Mouse (Mus musculus): ENCODE measurements at regions not wholly inside any gene's neighbourhood (a gene's known extent, or its start where the extent isn't known, plus 50 kb on each side); places are given as distances from the start of the nearest gene placed in this dataset.

- ATAC-seq: peak; percentile 67
- ChIA-PET CTCF (interaction anchor here (1.0 to 1.4 kb wide), 2 partner anchors 30 to 184 kb away, joined by 3 to 4 read pairs; no protein-coding TSS in a partner anchor), POLR2A (no interaction called here)
- no peaks in the 10 kb centered on the region for H3K27me3 ChIP-seq
- in situ Hi-C loops (cut with MboI; ENCODE audit: low pct_unique_long_range_greater_than_20kb): no loop called here
- DNase-seq (ENCODE audit: low read depth, low spot score): no peak
- no peak for TF ChIP-seq CTCF (IDR thresholded peaks at IDR 0.05)
Measured at GRCm38 (mm10) chr5:50937570-50937969, 630.0 kb downstream of the Ppargc1a start.

GRCm38 (mm10) chr5:50921599-50921998 lies 645.9 kb downstream of the Ppargc1a start:
- ChIA-PET POLR2A (interaction anchor here (0.7 kb wide), 1 partner anchor 19 kb away, joined by 3 read pairs; no protein-coding TSS in a partner anchor), CTCF (no interaction called here)
- ATAC-seq (no peak), DNase-seq (ENCODE audit: low read depth, low spot score) (no peak)
- TF ChIP-seq CTCF (IDR thresholded peaks at IDR 0.05): no peak
- in situ Hi-C loops (cut with MboI; ENCODE audit: low pct_unique_long_range_greater_than_20kb): no loop called here
- no peaks in the 10 kb centered on the region for H3K27me3 ChIP-seq

DNA sequence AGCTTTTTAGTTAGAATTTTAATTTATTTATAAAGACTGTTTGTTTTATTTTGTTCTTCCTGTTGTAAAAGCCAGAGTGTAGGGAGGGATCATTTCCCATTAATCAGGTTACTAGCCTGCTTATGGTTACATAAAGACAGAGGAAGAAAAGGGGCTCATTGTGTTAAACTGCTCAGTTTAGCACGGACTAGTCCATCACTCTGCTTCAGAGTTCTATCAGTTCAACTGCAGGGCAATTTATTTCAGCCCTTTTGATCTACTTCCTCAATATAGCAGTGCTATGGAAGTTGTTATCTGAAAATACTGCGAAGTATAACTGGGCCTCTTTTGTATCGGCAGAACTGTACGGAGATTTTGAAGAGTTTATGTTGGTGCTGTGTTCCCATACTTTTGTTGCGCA lies 651.2 kb downstream of the Ppargc1a start:
- DNase-seq (ENCODE audit: low read depth, low spot score) (no peak), ATAC-seq (no peak)
- no peaks in the 10 kb centered on the region for H3K27me3 ChIP-seq
- POLR2A ChIA-PET: no interaction called here
- CTCF ChIA-PET: interaction anchor here (1.4 to 1.7 kb wide), 2 partner anchors 9 to 11 kb away, joined by 3 to 5 read pairs; no protein-coding TSS in a partner anchor
- no peak for TF ChIP-seq CTCF (IDR thresholded peaks at IDR 0.05)
- in situ Hi-C loops (cut with MboI; ENCODE audit: low pct_unique_long_range_greater_than_20kb): no loop called here

GRCm38 (mm10) chr5:50915176-50915792 lies 652.2 kb downstream of the Ppargc1a start:
- DNase-seq (ENCODE audit: low read depth, low spot score): peak; percentile 27
- TF ChIP-seq CTCF (IDR thresholded peaks at IDR 0.05): no peak
- POLR2A ChIA-PET: no interaction called here
- H3K27me3 ChIP-seq: no peaks in the 10 kb centered on the region
- peak; percentile 75 for ATAC-seq
- in situ Hi-C loops (cut with MboI; ENCODE audit: low pct_unique_long_range_greater_than_20kb): no loop called here
- CTCF ChIA-PET: interaction anchor here (1.4 to 1.7 kb wide), 2 partner anchors 8 to 10 kb away, joined by 3 to 5 read pairs; no protein-coding TSS in a partner anchor

DNA sequence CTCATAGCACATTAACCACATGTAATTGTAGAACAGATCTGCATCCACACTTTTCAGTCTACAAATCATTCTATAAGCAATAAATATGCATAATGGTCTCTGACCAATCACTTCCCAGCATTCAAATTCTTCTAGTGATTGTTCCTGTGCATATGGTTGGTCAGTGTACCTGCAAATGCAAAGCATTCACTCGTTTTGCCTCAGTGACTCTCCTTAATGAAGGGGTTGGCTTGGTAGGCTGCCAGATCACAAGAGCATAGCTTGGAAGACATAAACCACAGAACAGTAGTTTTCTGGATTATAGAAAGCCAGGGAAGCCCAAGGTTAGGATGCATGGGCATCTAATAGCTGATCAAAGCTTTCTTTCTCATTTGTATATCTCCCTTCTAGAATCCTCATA lies 662.7 kb downstream of the Ppargc1a start:
- CTCF ChIA-PET: interaction anchor here (0.7 to 1.7 kb wide), 3 partner anchors 11 to 151 kb away, joined by 3 to 5 read pairs (median 3); no protein-coding TSS in a partner anchor
- peaks cover 3% of the 10 kb centered on the region for H3K27me3 ChIP-seq
- POLR2A ChIA-PET: interaction anchor here (1.1 kb wide), 1 partner anchor 44 kb away, joined by 3 read pairs; no protein-coding TSS in a partner anchor
- no peak for TF ChIP-seq CTCF (IDR thresholded peaks at IDR 0.05)
- in situ Hi-C loops (cut with MboI; ENCODE audit: low pct_unique_long_range_greater_than_20kb): no loop called here
- ATAC-seq (no peak), DNase-seq (ENCODE audit: low read depth, low spot score) (peak; percentile 39)
